Mouse (Mus musculus) cerebellum, postnatal 4 days (tissue): ENCODE measurements around the gene Gm28048.

Source experiments
- DNase-seq, 2 experiments: peaks; one replicate each; pipeline ENCODE4 v3.0.0; 2022; ENCODE audit warnings: low spot score in 2 of 2, mixed read lengths in 1 of 2

The Gm28048 gene

GRCm38 (mm10) chr11:22981984-22982757 lies at the start of gene Gm28048, which contains the start of gene Commd1:
TSS of gene Gm28048 (minus strand) at chr11:22982090.
TSS of gene Commd1 (minus strand) at chr11:22982382.
- peak; percentile 98 to 99 for DNase-seq

- no peak for DNase-seq
Observed at GRCm38 (mm10) chr11:23029399-23029798, 47.5 kb upstream of the Gm28048 start.

- DNase-seq: no peak
Observed at GRCm38 (mm10) chr11:23028957-23029356, 47.1 kb upstream of the Gm28048 start.

GRCm38 (mm10) chr11:23024169-23024568 lies 42.3 kb upstream of the Gm28048 start:
- no peak for DNase-seq

- no peak for DNase-seq
Observed at GRCm38 (mm10) chr11:23023155-23023554, 41.3 kb upstream of the Gm28048 start.

GRCm38 (mm10) chr11:23020841-23021240 lies 39.0 kb upstream of the Gm28048 start:
- no peak for DNase-seq

- DNase-seq: no peak
Observed at GRCm38 (mm10) chr11:23020116-23020770, 38.4 kb upstream of the Gm28048 start.

GRCm38 (mm10) chr11:23017943-23018342 lies 36.1 kb upstream of the Gm28048 start:
- no peak for DNase-seq

- DNase-seq: no peak
Observed at GRCm38 (mm10) chr11:23014996-23015395, 33.1 kb upstream of the Gm28048 start.

- DNase-seq: no peak
Observed at GRCm38 (mm10) chr11:23013580-23014294, 31.8 kb upstream of the Gm28048 start.

- no peak for DNase-seq
Observed at GRCm38 (mm10) chr11:23013096-23013495, 31.2 kb upstream of the Gm28048 start.

GRCm38 (mm10) chr11:23008824-23009200 lies 26.9 kb upstream of the Gm28048 start:
- no peak for DNase-seq

- peak; percentile 53 to 78 for DNase-seq
Observed at GRCm38 (mm10) chr11:23008181-23008823, 26.4 kb upstream of the Gm28048 start.

- DNase-seq: peak; percentile 38 to 72
Observed at GRCm38 (mm10) chr11:23007481-23008180, 25.7 kb upstream of the Gm28048 start, which contains the start of gene Fam161a. TSS of gene Fam161a (plus strand) at chr11:23007531.

- DNase-seq: no peak
Observed at GRCm38 (mm10) chr11:23007166-23007480, 25.2 kb upstream of the Gm28048 start.

GRCm38 (mm10) chr11:23005276-23005675 lies 23.4 kb upstream of the Gm28048 start:
- no peak for DNase-seq

GRCm38 (mm10) chr11:22998308-22998707 lies 16.4 kb upstream of the Gm28048 start:
- no peak for DNase-seq

- DNase-seq: no peak
Observed at GRCm38 (mm10) chr11:22995461-22995860, 13.6 kb upstream of the Gm28048 start.

- DNase-seq: no peak
Observed at GRCm38 (mm10) chr11:22994271-22994670, 12.4 kb upstream of the Gm28048 start.

- DNase-seq: no peak
Observed at GRCm38 (mm10) chr11:22991218-22991835, 9.4 kb upstream of the Gm28048 start.
